Mouse (Mus musculus) Patski (cell line): Measurements from ENCODE around the gene C1ql4. TPM values are rescaled to one million over a fixed set of nuclear protein-coding genes. Genes with fewer than 3 reads are reported as not detected.

ENCODE experiments used
- ATAC-seq: fragments of 100-300 bp; one replicate; pipeline ENCODE4 v1.8.0; 2021
- CTCF ChIA-PET: fragments of 350-600 bp; sonication (Branson Sonifier 250); formaldehyde crosslinking; loops from one replicate; lab custom pipeline; 2022; ENCODE audit warnings: inconsistent platforms; lab: Charles Lee
- POLR2A ChIA-PET: fragments of 350-600 bp; sonication (Branson Sonifier 250); formaldehyde crosslinking; loops from one replicate; lab custom pipeline; 2022; ENCODE audit warnings: antibody characterized with exemption, inconsistent platforms; lab: Charles Lee
- DNase-seq: peaks from one replicate; pipeline ENCODE4 v3.0.0-alpha.2; 2011; ENCODE audit warnings: low read depth, low spot score
- H3K27me3 ChIP-seq: fragments of 371-371 bp; one replicate; pipeline ENCODE4 v1.5.1; 2021
- CTCF ChIP-seq: fragments of 100-300 bp; IDR thresholded peaks from one replicate; pipeline ENCODE4 v1.5.1; 2021
- in situ Hi-C: fragments of 300-500 bp; cut with MboI; formaldehyde crosslinking; loops from 3 replicates; pipeline ENCODE4 v1.11.1; 2018; ENCODE audit warnings: low pct_unique_long_range_greater_than_20kb, mixed read lengths
- polyA plus RNA-seq: library from polyadenylated mRNA; unstranded; gene quantifications from one replicate; pipeline ENCODE4 v1.2.3, GENCODE M21; 2021

Gene C1ql4
- polyA plus RNA-seq, 1 experiment from 2014 or later = 0.24 TPM

DNA sequence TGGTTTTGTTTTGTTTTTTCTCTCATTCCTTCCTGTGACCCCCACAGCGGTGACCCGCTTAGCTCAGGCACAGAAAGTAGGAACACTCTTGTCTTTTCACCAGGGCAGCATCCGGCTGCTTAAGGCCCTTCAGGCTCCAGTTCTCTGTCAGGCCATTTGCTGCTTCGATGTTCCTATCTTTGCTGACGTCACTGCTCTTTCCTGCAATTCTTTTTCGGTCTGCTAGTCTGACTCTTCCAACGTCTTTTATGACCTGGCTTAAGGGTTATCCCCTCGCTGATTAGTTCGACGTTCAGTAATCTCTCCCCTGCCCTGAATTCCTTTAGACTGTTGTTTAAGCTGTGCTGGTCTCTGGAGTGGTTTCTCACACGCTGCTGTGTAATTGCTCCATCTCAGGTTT is 28.9 kb upstream of the C1ql4 start:
- CTCF ChIA-PET = no interaction called here
- POLR2A ChIA-PET = no interaction called here
- no peak for TF ChIP-seq CTCF
- DNase-seq = no peak
- peak; percentile 12 for ATAC-seq
- in situ Hi-C loops = no loop called here
- H3K27me3 ChIP-seq = no peaks in the 10 kb centered on the region

- ATAC-seq = no peak
- TF ChIP-seq CTCF = no peak
- no peak for DNase-seq
- ChIA-PET CTCF (interaction anchor here (0.9 kb wide), 1 partner anchor 90 kb away, joined by 3 read pairs; no protein-coding TSS in a partner anchor), POLR2A (no interaction called here)
- no peaks in the 10 kb centered on the region for H3K27me3 ChIP-seq
- in situ Hi-C loops = no loop called here
Observed at GRCm38 (mm10) chr15:99115065-99115423, 27.4 kb upstream of the C1ql4 start.

GRCm38 (mm10) chr15:99114312-99115064 is 26.9 kb upstream of the C1ql4 start:
- POLR2A ChIA-PET = no interaction called here
- no peak for ATAC-seq

DNA sequence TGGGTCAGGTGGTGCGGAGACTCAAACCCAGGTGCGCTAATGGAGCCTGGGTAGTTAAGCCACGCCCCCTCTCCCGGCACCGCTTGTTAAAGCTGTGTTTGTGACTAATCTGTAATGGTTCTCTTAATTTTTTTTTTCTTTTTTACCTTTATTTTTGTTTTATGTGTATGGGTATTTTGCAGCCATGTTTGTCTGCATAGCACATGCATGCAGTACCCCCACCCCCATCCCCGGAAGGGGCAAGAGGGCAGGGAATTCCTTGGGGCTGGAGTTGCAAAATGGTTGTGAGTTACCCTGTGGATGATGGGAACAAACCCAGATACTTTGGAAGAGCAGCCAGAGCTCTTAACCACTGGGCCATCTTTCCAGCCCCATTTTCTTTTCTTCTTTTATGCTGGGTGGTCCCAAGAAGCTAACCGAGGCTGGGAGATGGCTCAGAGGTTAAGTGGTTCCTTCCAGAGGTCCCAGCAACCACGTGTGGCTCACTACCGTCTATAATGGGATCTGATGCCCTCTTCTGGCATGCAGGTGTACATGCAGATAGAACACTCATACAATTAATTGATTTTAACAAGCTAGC is 25.9 kb upstream of the C1ql4 start:
- DNase-seq (no peak), ATAC-seq (no peak)

More at GRCm38 (mm10) chr15:99114312-99115064, 26.9 kb upstream of the C1ql4 start:
- H3K27me3 ChIP-seq = no peaks in the 10 kb centered on the region
- DNase-seq = no peak
- in situ Hi-C loops = loop anchor here (5.0 kb wide), 1 partner anchor 67 kb away; no protein-coding TSS in a partner anchor
- TF ChIP-seq CTCF = no peak
- CTCF ChIA-PET = interaction anchor here (0.7 to 2.2 kb wide), 13 partner anchors 11 to 99 kb away, joined by 3 to 10 read pairs (median 4); partner anchors contain the start of gene C1ql4

DNA sequence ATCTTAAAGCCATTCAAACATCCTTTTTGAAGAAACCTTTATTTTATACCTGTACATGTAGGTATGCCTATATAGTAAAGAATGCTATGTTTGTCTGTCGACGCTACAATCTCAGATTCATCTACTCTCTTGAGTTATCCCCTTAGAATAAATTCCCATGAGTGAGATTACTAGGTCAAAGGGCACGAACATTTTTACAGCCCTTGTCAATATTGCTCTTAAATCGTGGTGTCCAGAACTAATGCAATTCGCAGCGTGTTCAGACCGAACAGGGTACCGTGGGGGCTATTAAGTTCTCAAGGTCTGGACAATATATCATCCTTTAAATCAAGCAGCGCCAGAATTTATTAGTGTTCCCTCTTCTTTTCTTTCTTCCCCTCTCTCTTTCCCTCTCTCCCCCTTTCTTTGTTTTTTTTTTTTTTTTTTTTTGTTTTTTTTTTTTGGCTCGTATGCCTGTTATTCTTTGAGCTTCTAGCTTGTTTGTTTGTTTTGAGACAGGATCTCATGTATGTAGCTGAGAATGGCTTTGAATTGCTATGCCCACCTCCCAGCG is 25.3 kb upstream of the C1ql4 start:
- no peak for DNase-seq
- no peak for TF ChIP-seq CTCF
- no peaks in the 10 kb centered on the region for H3K27me3 ChIP-seq
- CTCF ChIA-PET = interaction anchor here (1.0 to 2.2 kb wide), 9 partner anchors 9 to 95 kb away, joined by 3 to 10 read pairs (median 4); partner anchors contain the start of genes C1ql4 and Tuba1c
- in situ Hi-C loops = loop anchor here (5.0 kb wide), 1 partner anchor 66 kb away; no protein-coding TSS in a partner anchor
- no peak for ATAC-seq
- POLR2A ChIA-PET = interaction anchor here (0.5 kb wide), 1 partner anchor 90 kb away, joined by 3 read pairs; no protein-coding TSS in a partner anchor

More for the DNA sequence above, 25.9 kb upstream of the C1ql4 start:
- TF ChIP-seq CTCF = peak; percentile 84
- ChIA-PET POLR2A (no interaction called here), CTCF (interaction anchor here (0.7 to 2.2 kb wide), 12 partner anchors 10 to 98 kb away, joined by 3 to 10 read pairs (median 4); partner anchors contain the start of genes C1ql4 and Tuba1c)
- in situ Hi-C loops = loop anchor here (5.0 kb wide), 1 partner anchor 66 kb away; no protein-coding TSS in a partner anchor
- H3K27me3 ChIP-seq = no peaks in the 10 kb centered on the region

- ChIA-PET CTCF (no interaction called here), POLR2A (no interaction called here)
- DNase-seq (no peak), ATAC-seq (no peak)
- in situ Hi-C loops = loop anchor here (5.0 kb wide), 1 partner anchor 65 kb away; no protein-coding TSS in a partner anchor
- H3K27me3 ChIP-seq = no peaks in the 10 kb centered on the region
- TF ChIP-seq CTCF = no peak
Observed at GRCm38 (mm10) chr15:99111809-99112208, 24.2 kb upstream of the C1ql4 start.

- DNase-seq (no peak), ATAC-seq (no peak)
- CTCF ChIA-PET = no interaction called here
- POLR2A ChIA-PET = no interaction called here
- no peaks in the 10 kb centered on the region for H3K27me3 ChIP-seq
- TF ChIP-seq CTCF = no peak
- in situ Hi-C loops = loop anchor here (5.0 kb wide), 1 partner anchor 64 kb away; no protein-coding TSS in a partner anchor
Observed at GRCm38 (mm10) chr15:99111139-99111538, 23.5 kb upstream of the C1ql4 start.

DNA sequence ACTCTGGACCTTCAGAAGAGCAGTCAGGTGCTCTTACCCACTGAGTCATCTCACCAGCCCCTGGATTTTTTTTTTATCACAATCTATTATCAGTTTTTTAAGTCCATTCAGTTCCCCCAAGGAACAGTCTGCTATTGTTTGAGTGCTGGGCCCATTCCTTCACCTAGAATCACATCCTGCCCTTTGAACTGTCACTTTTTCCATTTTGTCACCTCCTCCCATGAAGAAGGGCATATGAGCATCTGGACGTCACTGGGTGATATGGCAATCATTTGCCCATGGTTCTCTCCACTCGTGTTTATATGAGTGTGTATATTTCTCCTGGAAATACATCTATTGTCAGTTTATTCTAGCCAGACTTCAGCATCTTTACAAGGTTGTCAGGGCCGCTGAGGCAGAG is 20.2 kb upstream of the C1ql4 start:
- in situ Hi-C loops = no loop called here
- DNase-seq = no peak
- no peak for TF ChIP-seq CTCF
- POLR2A ChIA-PET = no interaction called here
- CTCF ChIA-PET = no interaction called here
- H3K27me3 ChIP-seq = no peaks in the 10 kb centered on the region
- no peak for ATAC-seq

- DNase-seq = no peak
- TF ChIP-seq CTCF = no peak
- no peak for ATAC-seq
- ChIA-PET CTCF (no interaction called here), POLR2A (no interaction called here)
- no peaks in the 10 kb centered on the region for H3K27me3 ChIP-seq
- in situ Hi-C loops = no loop called here
Observed at GRCm38 (mm10) chr15:99105238-99105637, 17.6 kb upstream of the C1ql4 start.

DNA sequence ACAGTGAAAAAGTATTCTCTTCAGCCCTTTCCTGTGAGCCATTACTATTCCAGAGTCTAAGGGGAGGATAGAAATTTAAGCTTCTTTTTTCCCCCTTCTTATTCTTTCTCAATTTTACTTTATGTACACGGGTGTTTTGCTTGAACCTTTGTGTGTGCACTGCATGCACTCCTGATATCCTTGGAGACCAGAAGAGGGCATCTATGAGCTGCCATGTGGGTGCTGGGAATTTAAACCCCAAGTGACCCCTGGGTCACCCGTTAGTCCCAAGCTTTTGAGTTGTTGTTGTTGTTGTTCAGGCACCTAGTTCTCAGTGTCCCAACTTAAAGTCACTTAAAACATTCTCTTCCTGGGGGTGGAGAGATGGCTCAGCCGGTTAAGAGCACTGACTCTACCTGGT is 12.4 kb upstream of the C1ql4 start:
- no peaks in the 10 kb centered on the region for H3K27me3 ChIP-seq
- no peak for TF ChIP-seq CTCF
- DNase-seq = no peak
- CTCF ChIA-PET = interaction anchor here (0.8 to 3.5 kb wide), 11 partner anchors 10 to 163 kb away, joined by 3 to 18 read pairs (median 3); no protein-coding TSS in a partner anchor
- in situ Hi-C loops = loop anchor here (5.0 kb wide), 1 partner anchor 98 kb away; no protein-coding TSS in a partner anchor
- POLR2A ChIA-PET = no interaction called here
- no peak for ATAC-seq
